Mouse (Mus musculus): ENCODE measurements around the gene Prss42. TPM values are rescaled to one million over a fixed set of nuclear protein-coding genes. Genes with fewer than 3 reads are reported as not detected.

Gene Prss42
- polyA plus RNA-seq, 1 experiment from 2014 or later = 0.15 TPM

GRCm38 (mm10) chr9:110772336-110772735 is 25.6 kb upstream of the Prss42 start:
- no peaks in the 10 kb centered on the region for H3K27me3 ChIP-seq
- WGBS = 84% methylated on average over 10 of the region's 10 CpGs
- no peak overlapping the region for H3K27ac ChIP-seq
- no peak for ATAC-seq (replicated peaks; ENCODE audit: insufficient number of reproducible peaks, insufficient read depth, low FRiP score, low read depth)
- H3K9me3 ChIP-seq (replicated peaks) = no peaks in the 10 kb centered on the region
- peaks cover 15% of the 10 kb centered on the region; the same call in 1 of the 2 replicates for H3K36me3 ChIP-seq
- no peak overlapping the region for H3K4me3 ChIP-seq
- H3K4me1 ChIP-seq (replicated peaks) = peaks cover 32% of the 10 kb centered on the region
- H3K9ac ChIP-seq = no peak overlapping the region
- no peak overlapping the region for H3K4me2 ChIP-seq

- Histone ChIP-seq H3K4me1 (replicated peaks) (peaks cover 28% of the 10 kb centered on the region), H3K27me3 (no peaks in the 10 kb centered on the region), H3K9ac (no peak overlapping the region), H3K4me2 (no peak overlapping the region), H3K36me3 (peaks cover 10% of the 10 kb centered on the region; the same call in 1 of the 2 replicates), H3K9me3 (replicated peaks) (no peaks in the 10 kb centered on the region), H3K27ac (peak overlapping the region; percentile 4), H3K4me3 (no peak overlapping the region)
- 58% methylated on average over 15 of the region's 15 CpGs for WGBS
- no peak for ATAC-seq (replicated peaks; ENCODE audit: insufficient number of reproducible peaks, insufficient read depth, low FRiP score, low read depth)
Measured at GRCm38 (mm10) chr9:110774403-110775268, 23.3 kb upstream of the Prss42 start.

DNA sequence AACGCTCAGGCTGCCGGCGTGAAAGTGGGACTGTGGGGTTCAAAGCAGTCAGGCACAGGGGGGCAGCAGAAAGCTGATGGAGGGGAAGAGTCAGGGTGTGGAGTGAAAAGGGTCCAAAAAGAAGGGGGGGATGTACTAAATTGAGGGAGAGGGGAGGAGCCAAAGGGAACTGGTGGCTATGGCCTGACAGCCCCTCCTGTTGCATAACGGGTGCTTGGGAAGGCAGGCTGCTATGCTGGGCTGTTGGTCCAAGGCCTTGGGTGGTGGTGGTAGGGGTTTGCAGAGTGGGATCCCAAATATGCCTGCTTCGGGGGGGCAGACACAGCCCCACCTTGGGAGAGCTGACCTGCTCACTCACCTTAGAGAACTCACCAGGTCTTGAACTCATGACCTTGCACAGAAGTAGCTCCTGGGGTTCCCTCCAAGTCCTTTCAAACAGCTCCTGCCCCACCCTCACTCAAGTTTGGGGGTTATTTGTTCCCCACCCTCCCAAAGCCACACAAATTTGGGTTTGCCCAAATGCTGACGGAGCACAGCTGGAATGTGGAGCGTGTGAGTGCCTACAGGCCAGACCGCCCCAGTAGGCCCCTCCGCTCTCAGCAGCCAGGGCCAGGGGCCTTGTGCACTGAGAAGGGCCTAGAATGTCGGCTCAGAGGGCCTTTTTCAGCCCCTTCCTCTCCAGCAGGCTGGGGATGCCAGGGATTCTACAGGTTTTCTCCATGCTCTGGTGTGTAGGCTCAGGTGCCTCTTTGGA is 22.5 kb upstream of the Prss42 start:
- no peak overlapping the region for H3K4me2 ChIP-seq
- WGBS = 69% methylated on average over 10 of the region's 10 CpGs
- H3K9me3 ChIP-seq (replicated peaks) = no peaks in the 10 kb centered on the region
- H3K36me3 ChIP-seq = peaks cover 2% of the 10 kb centered on the region; the same call in 1 of the 2 replicates
- H3K9ac ChIP-seq = no peak overlapping the region
- H3K4me3 ChIP-seq = no peak overlapping the region
- peaks cover 29% of the 10 kb centered on the region for H3K4me1 ChIP-seq (replicated peaks)
- peak overlapping the region; percentile 4 for H3K27ac ChIP-seq
- no peak for ATAC-seq (replicated peaks; ENCODE audit: insufficient number of reproducible peaks, insufficient read depth, low FRiP score, low read depth)
- H3K27me3 ChIP-seq = no peaks in the 10 kb centered on the region

GRCm38 (mm10) chr9:110778100-110778499 is 19.9 kb upstream of the Prss42 start:
- Histone ChIP-seq H3K27ac (no peak overlapping the region), H3K9me3 (replicated peaks) (no peaks in the 10 kb centered on the region), H3K9ac (no peak overlapping the region), H3K4me1 (replicated peaks) (peaks cover 44% of the 10 kb centered on the region), H3K4me3 (no peak overlapping the region), H3K4me2 (no peak overlapping the region), H3K36me3 (no peaks in the 10 kb centered on the region), H3K27me3 (no peaks in the 10 kb centered on the region)
- 65% methylated on average over 1 of the region's 1 CpGs for WGBS
- no peak for ATAC-seq (replicated peaks; ENCODE audit: insufficient number of reproducible peaks, insufficient read depth, low FRiP score, low read depth)

- H3K9me3 ChIP-seq (replicated peaks) = no peaks in the 10 kb centered on the region
- WGBS = 83% methylated on average over 7 of the region's 7 CpGs
- H3K27ac ChIP-seq = no peak overlapping the region
- no peak overlapping the region for H3K4me3 ChIP-seq
- H3K27me3 ChIP-seq = no peaks in the 10 kb centered on the region
- no peak for ATAC-seq (replicated peaks; ENCODE audit: insufficient number of reproducible peaks, insufficient read depth, low FRiP score, low read depth)
- H3K4me2 ChIP-seq = no peak overlapping the region
- H3K4me1 ChIP-seq (replicated peaks) = peaks cover 44% of the 10 kb centered on the region
- H3K36me3 ChIP-seq = no peaks in the 10 kb centered on the region
- H3K9ac ChIP-seq = no peak overlapping the region
Measured at GRCm38 (mm10) chr9:110778559-110778958, 19.4 kb upstream of the Prss42 start.

GRCm38 (mm10) chr9:110779242-110779913 is 18.6 kb upstream of the Prss42 start:
- no peaks in the 10 kb centered on the region for H3K27me3 ChIP-seq
- no peak overlapping the region for H3K9ac ChIP-seq
- no peak overlapping the region for H3K4me3 ChIP-seq
- H3K9me3 ChIP-seq (replicated peaks) = no peaks in the 10 kb centered on the region
- WGBS = 63% methylated on average over 5 of the region's 5 CpGs
- no peak overlapping the region for H3K4me2 ChIP-seq
- ATAC-seq (replicated peaks; ENCODE audit: insufficient number of reproducible peaks, insufficient read depth, low FRiP score, low read depth) = no peak
- H3K4me1 ChIP-seq (replicated peaks) = peaks cover 44% of the 10 kb centered on the region
- no peaks in the 10 kb centered on the region for H3K36me3 ChIP-seq
- H3K27ac ChIP-seq = no peak overlapping the region

GRCm38 (mm10) chr9:110781256-110781721 is 16.7 kb upstream of the Prss42 start:
- Histone ChIP-seq H3K4me1 (replicated peaks) (peaks cover 30% of the 10 kb centered on the region), H3K27ac (peak overlapping the region; percentile 81), H3K27me3 (no peaks in the 10 kb centered on the region), H3K4me2 (peak overlapping the region; percentile 95), H3K9ac (peak overlapping the region; percentile 63), H3K4me3 (peak overlapping the region; percentile 61), H3K9me3 (replicated peaks) (no peaks in the 10 kb centered on the region), H3K36me3 (no peaks in the 10 kb centered on the region)
- under 1% methylated on average over 43 of the region's 43 CpGs for WGBS
- peak; percentile 93 for ATAC-seq (replicated peaks; ENCODE audit: insufficient number of reproducible peaks, insufficient read depth, low FRiP score, low read depth)

DNA sequence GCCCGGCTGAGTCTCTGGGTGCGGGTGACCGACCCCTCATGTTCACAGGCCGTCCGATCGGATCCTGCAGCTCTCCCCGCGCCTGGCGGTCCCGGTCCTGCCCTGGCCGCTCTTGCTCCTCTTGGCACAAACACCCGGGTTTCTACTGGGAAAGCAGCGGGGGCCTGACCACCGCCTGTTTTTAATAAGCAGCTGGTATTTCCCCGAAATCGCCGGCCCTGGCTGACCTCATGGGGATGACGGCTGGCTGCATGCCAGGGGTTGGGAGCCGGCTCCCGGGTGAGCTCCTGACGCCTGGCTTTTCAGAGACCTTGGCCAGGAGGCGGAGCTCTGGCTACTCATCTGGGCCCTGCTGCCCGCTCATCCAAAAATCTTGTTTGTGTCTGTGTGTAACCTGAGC is 16.2 kb upstream of the Prss42 start:
- Histone ChIP-seq H3K36me3 (no peaks in the 10 kb centered on the region), H3K27ac (peak overlapping the region; percentile 81), H3K4me1 (replicated peaks) (peaks cover 30% of the 10 kb centered on the region), H3K27me3 (no peaks in the 10 kb centered on the region), H3K4me3 (peak overlapping the region; percentile 61), H3K4me2 (peak overlapping the region; percentile 95), H3K9ac (peak overlapping the region; percentile 63), H3K9me3 (replicated peaks) (no peaks in the 10 kb centered on the region)
- WGBS = 0% methylated on average over 23 of the region's 23 CpGs
- peak; percentile 82 for ATAC-seq (replicated peaks; ENCODE audit: insufficient number of reproducible peaks, insufficient read depth, low FRiP score, low read depth)

DNA sequence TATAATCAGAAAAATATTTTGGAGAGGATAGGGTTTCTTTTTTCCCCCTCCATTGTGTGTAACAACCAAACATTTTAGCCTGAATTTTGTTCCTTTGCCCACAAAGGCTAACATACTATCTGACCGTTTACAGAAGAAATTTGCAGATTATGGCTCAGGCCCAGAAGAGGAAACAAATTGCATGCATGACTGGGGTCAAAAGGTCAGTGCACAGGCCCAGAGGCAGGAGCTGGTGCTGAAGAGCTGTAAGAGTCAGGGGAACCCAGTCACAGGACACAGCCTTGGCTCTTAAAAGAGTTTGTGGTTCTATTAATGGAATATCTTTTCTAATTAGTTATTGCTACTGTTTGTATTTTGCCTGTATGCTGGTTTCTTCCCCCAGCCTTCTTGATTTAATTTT is 14.4 kb upstream of the Prss42 start:
- no peaks in the 10 kb centered on the region for H3K36me3 ChIP-seq
- H3K4me2 ChIP-seq = no peak overlapping the region
- H3K4me3 ChIP-seq = no peak overlapping the region
- WGBS = 17% methylated on average over 1 of the region's 1 CpGs
- H3K4me1 ChIP-seq (replicated peaks) = peaks cover 22% of the 10 kb centered on the region
- H3K27ac ChIP-seq = no peak overlapping the region
- no peak for ATAC-seq (replicated peaks; ENCODE audit: insufficient number of reproducible peaks, insufficient read depth, low FRiP score, low read depth)
- no peaks in the 10 kb centered on the region for H3K27me3 ChIP-seq
- no peaks in the 10 kb centered on the region for H3K9me3 ChIP-seq (replicated peaks)
- H3K9ac ChIP-seq = no peak overlapping the region

DNA sequence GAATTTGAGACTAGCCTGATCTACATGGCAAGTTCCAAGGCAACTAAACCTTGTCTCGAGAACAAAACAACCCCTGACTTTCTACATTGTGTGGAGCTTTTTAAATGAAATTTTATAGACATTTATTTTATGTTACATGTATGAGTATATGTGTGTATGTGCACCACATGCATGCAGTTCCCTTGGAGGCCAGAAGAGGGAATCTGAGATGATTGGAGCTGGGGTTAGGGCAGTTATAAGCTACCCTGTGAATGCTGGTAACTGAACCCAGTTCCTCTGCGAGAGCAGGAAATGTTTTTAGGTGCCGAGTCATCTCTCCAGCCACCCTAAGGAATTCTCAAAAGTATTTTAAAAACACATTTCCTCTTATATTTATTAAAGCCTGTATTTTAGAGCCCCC is 9.8 kb upstream of the Prss42 start:
- Histone ChIP-seq H3K9ac (no peak overlapping the region), H3K27me3 (no peaks in the 10 kb centered on the region), H3K9me3 (replicated peaks) (no peaks in the 10 kb centered on the region), H3K4me2 (no peak overlapping the region), H3K4me3 (no peak overlapping the region), H3K36me3 (no peaks in the 10 kb centered on the region), H3K4me1 (replicated peaks) (no peaks in the 10 kb centered on the region; the same call in 1 of the 2 replicates), H3K27ac (no peak overlapping the region)
- ATAC-seq (replicated peaks; ENCODE audit: insufficient number of reproducible peaks, insufficient read depth, low FRiP score, low read depth) = no peak
- 81% methylated on average over 3 of the region's 3 CpGs for WGBS

GRCm38 (mm10) chr9:110790462-110790861 is 7.5 kb upstream of the Prss42 start:
- no peaks in the 10 kb centered on the region for H3K36me3 ChIP-seq
- no peak overlapping the region for H3K9ac ChIP-seq
- ATAC-seq (replicated peaks; ENCODE audit: insufficient number of reproducible peaks, insufficient read depth, low FRiP score, low read depth) = no peak
- no peak overlapping the region for H3K4me3 ChIP-seq
- WGBS = 57% methylated on average over 4 of the region's 4 CpGs
- H3K4me1 ChIP-seq (replicated peaks) = no peaks in the 10 kb centered on the region
- H3K9me3 ChIP-seq (replicated peaks) = no peaks in the 10 kb centered on the region
- no peaks in the 10 kb centered on the region for H3K27me3 ChIP-seq
- H3K4me2 ChIP-seq = no peak overlapping the region
- H3K27ac ChIP-seq = no peak overlapping the region

Measured in heart, embryonic 15.5 days (tissue).